Comparison of ENCODE assay signal across 19 mouse cellular contexts in genomic region chr3:122551174-122551573, GRCm38 (mm10).
"Had no signal": no experiment of that assay in that cellular context is flagged by ENCODE, and none has a peak within 500 bp of the region (broad histone marks: within the 10 kb centered on the region; RNA-seq: fewer than 3 reads in every experiment).

No protein-coding gene starts in this region.

- ATAC-seq: intestine, embryonic 15.5 days had no signal

- H3K36me3 ChIP-seq: intestine, embryonic 15.5 days; liver, embryonic 13.5 days had no signal

- H3K9ac ChIP-seq: intestine, embryonic 15.5 days; limb, embryonic 12.5 days; limb, embryonic 15.5 days; liver, embryonic 13.5 days; lung, embryonic 14.5 days had no signal

- H3K27me3 ChIP-seq: intestine, embryonic 15.5 days; limb, embryonic 12.5 days; limb, embryonic 15.5 days; liver, embryonic 13.5 days had no signal

- H3K9me3 ChIP-seq: intestine, embryonic 15.5 days; limb, embryonic 12.5 days; limb, embryonic 15.5 days; liver, embryonic 13.5 days had no signal

- H3K4me1 ChIP-seq: limb, embryonic 12.5 days; limb, embryonic 15.5 days had no signal

- H3K27ac ChIP-seq: intestine, embryonic 15.5 days; limb, embryonic 12.5 days; limb, embryonic 15.5 days; liver, embryonic 13.5 days; macrophage had no signal

- H3K4me2 ChIP-seq: intestine, embryonic 15.5 days; limb, embryonic 12.5 days; limb, embryonic 15.5 days; liver, embryonic 13.5 days; lung, embryonic 14.5 days; midbrain, embryonic 11.5 days had no signal

- DNase-seq: kidney, adult 18-20 months; kidney, adult 9 months; kidney, postnatal 14 days; kidney, postnatal 4 days; left cerebral cortex, postnatal 4 days; liver, embryonic 13.5 days; lung, embryonic 14.5 days; lung, postnatal 10 days; midbrain, embryonic 14.5 days; right cerebral cortex, postnatal 25 days; spleen, adult 18-20 months; thymus, adult 18-20 months; thymus, postnatal 14 days; thymus, postnatal 4 days had no signal

- H3K4me3 ChIP-seq: intestine, embryonic 15.5 days; limb, embryonic 12.5 days; limb, embryonic 15.5 days; liver, embryonic 13.5 days had no signal
